Mouse (Mus musculus) R1 (cell line): ENCODE data around the gene Rnf167.
A peak's percentile ranks its signal among the peaks of the same experiment; 100 is the strongest.

Experiments
- DNase-seq: peaks from one replicate; pipeline ENCODE4 v3.0.0-alpha.2; 2018; ENCODE audit warnings: low read depth, low spot score

Gene Rnf167

GRCm38 (mm10) chr11:70637764-70638163, 9.3 kb upstream of the Rnf167 start:
- no peak for DNase-seq

GRCm38 (mm10) chr11:70638293-70638692, 8.7 kb upstream of the Rnf167 start:
- no peak for DNase-seq

- no peak for DNase-seq
Observed at GRCm38 (mm10) chr11:70638714-70639278, 8.2 kb upstream of the Rnf167 start, which contains the start of gene Gp1ba. Gp1ba (plus strand) TSS chr11:70639122.

GRCm38 (mm10) chr11:70639976-70640375, 7.1 kb upstream of the Rnf167 start:
- no peak for DNase-seq

GRCm38 (mm10) chr11:70641241-70641640, 5.8 kb upstream of the Rnf167 start:
- DNase-seq: no peak

GRCm38 (mm10) chr11:70643051-70643450, 4.0 kb upstream of the Rnf167 start:
- DNase-seq: no peak

GRCm38 (mm10) chr11:70644564-70645103, 2.4 kb upstream of the Rnf167 start:
- no peak for DNase-seq

GRCm38 (mm10) chr11:70645461-70646258, 1.4 kb upstream of the Rnf167 start:
- DNase-seq: no peak

- no peak for DNase-seq
Observed at GRCm38 (mm10) chr11:70646259-70646555, 828 bp upstream of the Rnf167 start.

GRCm38 (mm10) chr11:70647716-70648420, 833 bp downstream of the Rnf167 start:
- peak; percentile 66 for DNase-seq

- no peak for DNase-seq
Observed at GRCm38 (mm10) chr11:70648512-70648911, 1.5 kb downstream of the Rnf167 start.

- no peak for DNase-seq
Observed at GRCm38 (mm10) chr11:70649185-70649734, 2.2 kb downstream of the Rnf167 start.

- DNase-seq: peak; percentile 78
Observed at GRCm38 (mm10) chr11:70650322-70651175, 3.5 kb downstream of the Rnf167 start.

GRCm38 (mm10) chr11:70651391-70651790, 4.4 kb downstream of the Rnf167 start:
- DNase-seq: no peak

GRCm38 (mm10) chr11:70652029-70652883, 5.2 kb downstream of the Rnf167 start:
- no peak for DNase-seq

GRCm38 (mm10) chr11:70652884-70653344, 5.9 kb downstream of the Rnf167 start:
- DNase-seq: no peak

- peak; percentile 81 for DNase-seq
Observed at GRCm38 (mm10) chr11:70653345-70654197, 6.5 kb downstream of the Rnf167 start.

- peak; percentile 84 for DNase-seq
Observed at GRCm38 (mm10) chr11:70654198-70654922, 7.3 kb downstream of the Rnf167 start, which contains the start of gene Pfn1. Pfn1 (minus strand) TSS chr11:70654644.
